ENCODE assay signal across 20 mouse cellular contexts in the genomic region with DNA sequence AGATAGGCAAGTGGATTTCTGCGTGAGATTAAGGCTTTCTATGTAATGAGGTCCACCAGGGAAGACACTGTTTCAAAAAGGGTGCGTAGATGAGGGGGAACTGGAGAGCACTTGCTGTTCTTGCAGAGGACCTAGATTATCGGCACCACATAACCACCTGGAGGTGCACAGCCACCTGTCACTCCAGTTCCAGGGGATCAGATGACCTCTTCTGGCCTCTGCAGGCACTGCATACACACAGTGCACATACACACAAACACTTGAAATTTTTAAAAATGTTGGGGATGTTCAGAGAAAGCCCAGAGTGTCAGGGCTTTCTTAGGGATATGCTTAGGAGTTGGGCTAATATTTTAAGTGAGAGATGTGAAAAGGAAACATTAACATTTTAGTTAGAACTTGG. TPM values are rescaled to one million over a fixed set of nuclear protein-coding genes. Genes with fewer than 3 reads are reported as not detected.
DNase-seq lines count a peak whose midpoint lies in the region; ATAC-seq and TF ChIP-seq lines count a peak whose summit lies in the region.
"Had no signal": no experiment of that assay in that cellular context is flagged by ENCODE, and none has a peak within 500 bp of the region (broad histone marks: within the 10 kb centered on the region; RNA-seq: fewer than 3 reads in every experiment).

No protein-coding gene starts in this region.

- no peak for ATAC-seq in embryonic facial prominence, embryonic 15.5 days (ENCODE audit: insufficient number of reproducible peaks, low FRiP score, low TSS enrichment, low read depth)
- ATAC-seq in liver, embryonic 12.5 days: no peak

- no peak overlapping the region for H3K4me3 ChIP-seq in embryonic facial prominence, embryonic 15.5 days (replicated peaks)
- H3K4me3 ChIP-seq in embryonic facial prominence, embryonic 10.5 days: no peak overlapping the region
- H3K4me3 ChIP-seq in liver, adult 2 months (ENCODE audit: insufficient read depth, low read depth, low read length): no peak overlapping the region
- H3K4me3 ChIP-seq in liver, embryonic 12.5 days: no peak overlapping the region
- H3K4me3 ChIP-seq: embryonic facial prominence, embryonic 12.5 days; limb, embryonic 12.5 days; lung, embryonic 15.5 days; neural tube, embryonic 13.5 days had no signal

- DNase-seq in embryonic facial prominence, embryonic 10.5 days (ENCODE audit: low spot score): no peak
- DNase-seq in liver, adult 2 months (ENCODE audit: extremely low read depth, low read depth, low spot score): no peak
- peak; percentile 13 for DNase-seq in thymus, postnatal 4 days
- DNase-seq in thymus, postnatal 0 days (ENCODE audit: low spot score): no peak
- DNase-seq in frontal cortex, postnatal 25 days (ENCODE audit: low spot score in 2 of 2): no peak
- DNase-seq: kidney, postnatal 14 days; layer of hippocampus, adult 9-11 months; right cerebral cortex, postnatal 25 days; thymus, postnatal 25 days had no signal

- H3K4me1 ChIP-seq in embryonic facial prominence, embryonic 15.5 days: peaks cover 18% of the 10 kb centered on the region
- H3K4me1 ChIP-seq in embryonic facial prominence, embryonic 10.5 days: peaks cover 3% of the 10 kb centered on the region
- no peaks in the 10 kb centered on the region for H3K4me1 ChIP-seq in liver, adult 2 months (ENCODE audit: control insufficient read depth, insufficient read depth, low read length)
- peaks cover 15% of the 10 kb centered on the region; the same call in 1 of the 2 replicates for H3K4me1 ChIP-seq in liver, embryonic 12.5 days

- no peaks in the 10 kb centered on the region for H3K79me2 ChIP-seq in liver, adult 2 months (ENCODE audit: control insufficient read depth, insufficient read depth, low read length)

- 91% methylated on average over 3 of the region's 3 CpGs for WGBS in embryonic facial prominence, embryonic 15.5 days
- 97% methylated on average over 3 of the region's 3 CpGs for WGBS in embryonic facial prominence, embryonic 10.5 days
- WGBS in liver, adult 2 months: 100% methylated on average over 3 of the region's 3 CpGs
- 94% methylated on average over 3 of the region's 3 CpGs for WGBS in liver, embryonic 12.5 days (ENCODE audit: insufficient replicate concordance)

- no peak for TF ChIP-seq POLR2A in liver, adult 2 months (IDR thresholded peaks at IDR 0.05; ENCODE audit: extremely low read depth, insufficient read depth, low read length)

- no peak overlapping the region for H3K4me2 ChIP-seq in embryonic facial prominence, embryonic 15.5 days (replicated peaks)
- H3K4me2 ChIP-seq in liver, embryonic 12.5 days: no peak overlapping the region
- H3K4me2 ChIP-seq: embryonic facial prominence, embryonic 12.5 days; limb, embryonic 12.5 days; lung, embryonic 15.5 days; neural tube, embryonic 13.5 days had no signal

- H3K9me3 ChIP-seq in embryonic facial prominence, embryonic 15.5 days (replicated peaks): no peaks in the 10 kb centered on the region
- no peaks in the 10 kb centered on the region; the same call in 1 of the 2 replicates for H3K9me3 ChIP-seq in embryonic facial prominence, embryonic 10.5 days
- H3K9me3 ChIP-seq in liver, embryonic 12.5 days (replicated peaks): 0 out of 2 replicates have a peak, but pooled peaks cover 4% of the 10 kb centered on the region
- H3K9me3 ChIP-seq: embryonic facial prominence, embryonic 12.5 days; lung, embryonic 15.5 days; neural tube, embryonic 13.5 days had no signal

- 0 out of 2 replicates have a peak, but pooled peaks have one; percentile 10 for TF ChIP-seq CTCF in liver, adult 2 months (IDR thresholded peaks at IDR 0.05; ENCODE audit: low read depth, low read length)

- H3K27me3 ChIP-seq in embryonic facial prominence, embryonic 15.5 days: no peaks in the 10 kb centered on the region
- H3K27me3 ChIP-seq in embryonic facial prominence, embryonic 10.5 days (replicated peaks; ENCODE audit: low read depth, poor library complexity, severe bottlenecking): no peaks in the 10 kb centered on the region
- H3K27me3 ChIP-seq in liver, adult 2 months (ENCODE audit: control insufficient read depth, insufficient read depth, low read length): no peaks in the 10 kb centered on the region
- no peaks in the 10 kb centered on the region for H3K27me3 ChIP-seq in liver, embryonic 12.5 days (replicated peaks)
- H3K27me3 ChIP-seq: embryonic facial prominence, embryonic 12.5 days; limb, embryonic 12.5 days; lung, embryonic 15.5 days; neural tube, embryonic 13.5 days had no signal

- peaks cover 100% of the 10 kb centered on the region for H3K36me3 ChIP-seq in embryonic facial prominence, embryonic 15.5 days
- H3K36me3 ChIP-seq in embryonic facial prominence, embryonic 10.5 days (replicated peaks): peaks cover 100% of the 10 kb centered on the region
- peaks cover 17% of the 10 kb centered on the region for H3K36me3 ChIP-seq in liver, adult 2 months (ENCODE audit: control insufficient read depth, insufficient read depth, low read length)
- peaks cover 97% of the 10 kb centered on the region for H3K36me3 ChIP-seq in liver, embryonic 12.5 days

- no peak overlapping the region for H3K9ac ChIP-seq in embryonic facial prominence, embryonic 15.5 days
- no peak overlapping the region for H3K9ac ChIP-seq in liver, adult 2 months (ENCODE audit: low read depth, low read length)
- H3K9ac ChIP-seq in liver, embryonic 12.5 days: no peak overlapping the region
- H3K9ac ChIP-seq: embryonic facial prominence, embryonic 12.5 days; limb, embryonic 12.5 days; lung, embryonic 15.5 days; neural tube, embryonic 13.5 days had no signal

- H3K27ac ChIP-seq in embryonic facial prominence, embryonic 15.5 days (replicated peaks): peak overlapping the region; percentile 12; the same call in 1 of the 2 replicates
- H3K27ac ChIP-seq in embryonic facial prominence, embryonic 10.5 days (replicated peaks): no peak overlapping the region
- no peak overlapping the region for H3K27ac ChIP-seq in liver, adult 2 months (replicated peaks; ENCODE audit: insufficient read depth, low read depth, low read length)
- no peak overlapping the region for H3K27ac ChIP-seq in liver, embryonic 12.5 days
- H3K27ac ChIP-seq: embryonic facial prominence, embryonic 12.5 days; limb, embryonic 12.5 days; lung, embryonic 15.5 days; neural tube, embryonic 13.5 days had no signal

RNA-seq across cellular contexts. Expression of gene Pafah1b3, which starts 7.9 kb away (rescaled TPM):
- polyA plus RNA-seq in embryonic facial prominence, embryonic 15.5 days (2015; fragmentation: Nextera tagmentation; extraction: Ambion mirVana): 213 and 216 TPM in 2 replicates
- 281 and 301 TPM in 2 replicates for polyA plus RNA-seq in embryonic facial prominence, embryonic 10.5 days (2016; fragmentation: Nextera tagmentation; extraction: Ambion mirVana)
- 3.7 and 6.0 TPM in 2 replicates for total RNA-seq in liver, adult 2 months (2014; rRNA removed)
- 8.4 and 10.0 TPM in 2 replicates for polyA plus RNA-seq in liver, adult 2 months (2012; rRNA removed)
- polyA plus RNA-seq in liver, embryonic 12.5 days (2016; fragmentation: Nextera tagmentation; extraction: Ambion mirVana): 44.1 and 51.0 TPM in 2 replicates
- polyA plus RNA-seq in thymus, postnatal 0 days (2015; fragmentation: Nextera tagmentation; extraction: Ambion mirVana): 142 TPM in 2 replicates

RNA-seq across cellular contexts. Expression of gene Prr19, which starts 11.3 kb away (rescaled TPM):
- polyA plus RNA-seq in embryonic facial prominence, embryonic 15.5 days (2015; fragmentation: Nextera tagmentation; extraction: Ambion mirVana): 0.49 and 0.65 TPM in 2 replicates
- 0.82 and 0.88 TPM in 2 replicates for polyA plus RNA-seq in embryonic facial prominence, embryonic 10.5 days (2016; fragmentation: Nextera tagmentation; extraction: Ambion mirVana)
- total RNA-seq in liver, adult 2 months (2014; rRNA removed): not detected in 2 replicates
- not detected in 2 replicates for polyA plus RNA-seq in liver, adult 2 months (2012; rRNA removed)
- 0.10 and 0.14 TPM in 2 replicates for polyA plus RNA-seq in liver, embryonic 12.5 days (2016; fragmentation: Nextera tagmentation; extraction: Ambion mirVana)
- 0.22 and 0.23 TPM in 2 replicates for polyA plus RNA-seq in thymus, postnatal 0 days (2015; fragmentation: Nextera tagmentation; extraction: Ambion mirVana)
- total RNA-seq: adrenal gland, adult 18-20 months; common myeloid progenitor, adult 5-6 weeks; gastrocnemius, adult 18-20 months; megakaryocyte-erythroid progenitor cell, adult 5-6 weeks had no signal
- polyA plus RNA-seq: heart, embryonic 16.5 days had no signal

RNA-seq across cellular contexts. Expression of gene Tmem145, which starts 16.0 kb away (rescaled TPM):
- 1.2 and 1.8 TPM in 2 replicates for polyA plus RNA-seq in embryonic facial prominence, embryonic 15.5 days (2015; fragmentation: Nextera tagmentation; extraction: Ambion mirVana)
- 0.85 and 1.0 TPM in 2 replicates for polyA plus RNA-seq in embryonic facial prominence, embryonic 10.5 days (2016; fragmentation: Nextera tagmentation; extraction: Ambion mirVana)
- total RNA-seq in liver, adult 2 months (2014; rRNA removed): not detected in 2 replicates
- not detected in 2 replicates for polyA plus RNA-seq in liver, adult 2 months (2012; rRNA removed)
- 0.14 TPM in 2 replicates for polyA plus RNA-seq in liver, embryonic 12.5 days (2016; fragmentation: Nextera tagmentation; extraction: Ambion mirVana)
- not detected in 2 replicates for polyA plus RNA-seq in thymus, postnatal 0 days (2015; fragmentation: Nextera tagmentation; extraction: Ambion mirVana)
- total RNA-seq: common myeloid progenitor, adult 5-6 weeks; gastrocnemius, adult 18-20 months; megakaryocyte-erythroid progenitor cell, adult 5-6 weeks had no signal

RNA-seq across cellular contexts. Expression of gene Cic, which starts 22.4 kb away (rescaled TPM):
- polyA plus RNA-seq in embryonic facial prominence, embryonic 15.5 days (2015; fragmentation: Nextera tagmentation; extraction: Ambion mirVana): 46.3 and 50.6 TPM in 2 replicates
- polyA plus RNA-seq in embryonic facial prominence, embryonic 10.5 days (2016; fragmentation: Nextera tagmentation; extraction: Ambion mirVana): 17.1 and 21.4 TPM in 2 replicates
- total RNA-seq in liver, adult 2 months (2014; rRNA removed): 5.3 and 8.3 TPM in 2 replicates
- polyA plus RNA-seq in liver, adult 2 months (2012; rRNA removed): 18.3 and 23.3 TPM in 2 replicates
- polyA plus RNA-seq in liver, embryonic 12.5 days (2016; fragmentation: Nextera tagmentation; extraction: Ambion mirVana): 17.0 TPM in 2 replicates
- polyA plus RNA-seq in thymus, postnatal 0 days (2015; fragmentation: Nextera tagmentation; extraction: Ambion mirVana): 28.4 and 37.2 TPM in 2 replicates

RNA-seq across cellular contexts. Expression of gene Megf8, which starts 27.0 kb away (rescaled TPM):
- 16.4 and 17.3 TPM in 2 replicates for polyA plus RNA-seq in embryonic facial prominence, embryonic 15.5 days (2015; fragmentation: Nextera tagmentation; extraction: Ambion mirVana)
- polyA plus RNA-seq in embryonic facial prominence, embryonic 10.5 days (2016; fragmentation: Nextera tagmentation; extraction: Ambion mirVana): 17.6 and 17.7 TPM in 2 replicates
- 1.5 and 2.6 TPM in 2 replicates for total RNA-seq in liver, adult 2 months (2014; rRNA removed)
- 5.1 and 5.4 TPM in 2 replicates for polyA plus RNA-seq in liver, adult 2 months (2012; rRNA removed)
- 2.6 TPM in 2 replicates for polyA plus RNA-seq in liver, embryonic 12.5 days (2016; fragmentation: Nextera tagmentation; extraction: Ambion mirVana)
- polyA plus RNA-seq in thymus, postnatal 0 days (2015; fragmentation: Nextera tagmentation; extraction: Ambion mirVana): 1.9 and 2.0 TPM in 2 replicates
